Mouse (Mus musculus): ENCODE measurements at regions not wholly inside any gene's neighbourhood (a gene's known extent, or its start where the extent isn't known, plus 50 kb on each side); places are given as distances from the start of the nearest gene placed in this dataset.

DNA sequence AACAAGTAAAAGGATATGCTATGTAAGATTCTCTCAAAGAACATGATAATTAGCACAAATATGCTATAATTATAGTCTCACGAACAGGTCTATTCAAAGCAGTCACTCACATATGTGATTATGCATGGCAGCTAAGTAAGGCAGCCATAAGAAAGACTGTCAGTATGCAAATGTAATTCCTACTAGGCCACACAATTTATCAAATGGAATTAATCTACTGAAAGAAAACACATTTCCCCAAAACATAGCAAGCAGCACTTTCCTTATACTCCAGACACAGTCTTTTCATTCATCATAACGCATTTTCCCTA lies 1242.3 kb downstream of the Zfp704 start:
- ATAC-seq (no peak), DNase-seq (ENCODE audit: low spot score) (no peak)
- WGBS, result 59% methylated on average over 2 of the region's 2 CpGs
- no peak for TF ChIP-seq CTCF (IDR thresholded peaks at IDR 0.05; ENCODE audit: low read depth)
- no peak overlapping the region for H3K4me3 ChIP-seq (ENCODE audit: low read length)
- H3K9ac ChIP-seq (replicated peaks; ENCODE audit: low read length), result no peak overlapping the region
- no peak overlapping the region for H3K27ac ChIP-seq
- no peaks in the 10 kb centered on the region for H3K27me3 ChIP-seq (ENCODE audit: insufficient read depth, low read length)
- no peak overlapping the region for H3K4me2 ChIP-seq (ENCODE audit: low read depth, low read length)
- H3K9me3 ChIP-seq (ENCODE audit: low read length), result no peaks in the 10 kb centered on the region
- no peaks in the 10 kb centered on the region for H3K36me3 ChIP-seq (ENCODE audit: insufficient read depth, low read length)
- no peaks in the 10 kb centered on the region for H3K4me1 ChIP-seq (ENCODE audit: insufficient read depth, low read length)

DNA sequence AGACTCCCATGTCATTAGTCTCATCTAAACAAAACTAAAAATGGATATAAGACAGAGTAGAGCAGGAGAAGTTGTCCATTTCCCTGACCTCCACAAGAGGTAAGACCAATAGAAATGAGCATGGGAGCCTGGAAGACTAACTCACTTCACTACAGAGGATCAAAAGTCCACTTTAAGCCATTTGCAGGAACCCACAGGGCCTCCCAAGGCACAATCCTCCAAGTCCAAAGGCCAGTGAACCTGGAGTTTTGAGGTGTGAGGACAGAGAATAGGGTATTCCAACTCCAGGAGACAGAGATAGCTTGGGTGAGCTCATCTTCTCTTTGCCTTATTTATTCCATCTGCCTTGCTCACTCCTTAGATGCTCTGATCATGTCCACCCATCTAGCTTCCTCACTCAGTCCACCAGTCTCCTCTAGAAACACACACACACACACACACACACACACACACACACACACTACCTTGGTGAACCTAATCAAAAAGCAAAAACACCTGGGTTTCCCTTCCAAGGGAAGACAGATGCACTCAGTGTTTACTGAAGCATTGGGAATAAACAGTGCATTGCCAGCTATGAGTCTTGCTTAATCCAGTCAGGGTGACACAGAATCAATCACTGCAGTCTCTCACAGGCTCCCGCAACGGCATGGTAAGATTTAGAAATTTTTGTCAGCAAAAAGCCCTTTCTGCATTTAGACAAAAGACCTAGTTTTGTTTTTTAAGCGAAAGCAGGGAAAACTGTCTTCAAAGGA lies 1242.8 kb downstream of the Zfp704 start:
- Histone ChIP-seq H3K4me3 (ENCODE audit: low read length) (no peak overlapping the region), H3K4me1 (ENCODE audit: insufficient read depth, low read length) (no peaks in the 10 kb centered on the region), H3K9me3 (ENCODE audit: low read length) (no peaks in the 10 kb centered on the region), H3K36me3 (ENCODE audit: insufficient read depth, low read length) (no peaks in the 10 kb centered on the region), H3K9ac (replicated peaks; ENCODE audit: low read length) (no peak overlapping the region), H3K27ac (no peak overlapping the region), H3K4me2 (ENCODE audit: low read depth, low read length) (no peak overlapping the region), H3K27me3 (ENCODE audit: insufficient read depth, low read length) (no peaks in the 10 kb centered on the region)
- peak; percentile 23 for DNase-seq (ENCODE audit: low spot score)
- WGBS, result 61% methylated on average over 3 of the region's 3 CpGs
- no peak for TF ChIP-seq CTCF (IDR thresholded peaks at IDR 0.05; ENCODE audit: low read depth)
- peak; percentile 66; the same call in 1 of the 2 replicates for ATAC-seq

Data from hindbrain, postnatal 0 days (tissue).